Mouse (Mus musculus): ENCODE measurements around the gene Gm10376. TPM values are rescaled to one million over a fixed set of nuclear protein-coding genes. Genes with fewer than 3 reads are reported as not detected.
"Not testable (repeated sequence)": the region's sequence is repeated elsewhere in the genome, so short reads cannot be mapped to it uniquely, and the experiment has no call there.

Gene Gm10376
- polyA plus RNA-seq (2015; fragmentation: Nextera tagmentation; extraction: Ambion mirVana), result not detected in 2 replicates

GRCm38 (mm10) chr14:43015528-43015927 lies at the start of gene Gm10376:
TSS of gene Gm10376 (minus strand) at chr14:43015628.
- not testable (repeated sequence) for ATAC-seq; H3K27me3 ChIP-seq (ENCODE audit: control insufficient read depth, insufficient read depth, low read depth, low read length); H3K4me2 ChIP-seq (ENCODE audit: low read length); H3K36me3 ChIP-seq (ENCODE audit: control insufficient read depth, insufficient read depth, low read length); H3K27ac ChIP-seq (ENCODE audit: low read length); H3K9me3 ChIP-seq (replicated peaks; ENCODE audit: control insufficient read depth, low read length, poor library complexity, severe bottlenecking); H3K4me1 ChIP-seq (ENCODE audit: control insufficient read depth, insufficient read depth, low read length); H3K4me3 ChIP-seq (ENCODE audit: low read depth, low read length); H3K9ac ChIP-seq (ENCODE audit: low read depth, low read length)

GRCm38 (mm10) chr14:43060179-43060578 lies 44.8 kb upstream of the Gm10376 start:
- H3K4me1 ChIP-seq (ENCODE audit: control insufficient read depth, insufficient read depth, low read length); ATAC-seq; H3K4me2 ChIP-seq (ENCODE audit: low read length); H3K9me3 ChIP-seq (replicated peaks; ENCODE audit: control insufficient read depth, low read length, poor library complexity, severe bottlenecking); H3K36me3 ChIP-seq (ENCODE audit: control insufficient read depth, insufficient read depth, low read length); H3K4me3 ChIP-seq (ENCODE audit: low read depth, low read length); H3K9ac ChIP-seq (ENCODE audit: low read depth, low read length); H3K27me3 ChIP-seq (ENCODE audit: control insufficient read depth, insufficient read depth, low read depth, low read length); H3K27ac ChIP-seq (ENCODE audit: low read length): not testable (repeated sequence)
- WGBS, result 68% methylated on average over 4 of the region's 4 CpGs

- H3K27ac ChIP-seq (ENCODE audit: low read length); H3K36me3 ChIP-seq (ENCODE audit: control insufficient read depth, insufficient read depth, low read length); H3K4me2 ChIP-seq (ENCODE audit: low read length); H3K9ac ChIP-seq (ENCODE audit: low read depth, low read length); H3K4me3 ChIP-seq (ENCODE audit: low read depth, low read length); H3K4me1 ChIP-seq (ENCODE audit: control insufficient read depth, insufficient read depth, low read length); H3K27me3 ChIP-seq (ENCODE audit: control insufficient read depth, insufficient read depth, low read depth, low read length); ATAC-seq; H3K9me3 ChIP-seq (replicated peaks; ENCODE audit: control insufficient read depth, low read length, poor library complexity, severe bottlenecking): not testable (repeated sequence)
- WGBS, result 67% methylated on average over 3 of the region's 3 CpGs
Observed at GRCm38 (mm10) chr14:43058063-43058462, 42.6 kb upstream of the Gm10376 start.

- ATAC-seq; H3K4me2 ChIP-seq (ENCODE audit: low read length); H3K9me3 ChIP-seq (replicated peaks; ENCODE audit: control insufficient read depth, low read length, poor library complexity, severe bottlenecking); H3K27me3 ChIP-seq (ENCODE audit: control insufficient read depth, insufficient read depth, low read depth, low read length); H3K27ac ChIP-seq (ENCODE audit: low read length); H3K36me3 ChIP-seq (ENCODE audit: control insufficient read depth, insufficient read depth, low read length); H3K4me1 ChIP-seq (ENCODE audit: control insufficient read depth, insufficient read depth, low read length); H3K4me3 ChIP-seq (ENCODE audit: low read depth, low read length); H3K9ac ChIP-seq (ENCODE audit: low read depth, low read length): not testable (repeated sequence)
- WGBS, result 83% methylated on average over 1 of the region's 1 CpGs
Observed at GRCm38 (mm10) chr14:42993524-42993923, 21.9 kb downstream of the Gm10376 start, which contains the start of gene Gm8082. TSS of gene Gm8082 (minus strand) at chr14:42993624.

Other genes with a start within 250 kb of the Gm10376 start
- not detected in 2 replicates for gene Gm3015, start 246.8 kb downstream of the Gm10376 start, polyA plus RNA-seq (2015; fragmentation: Nextera tagmentation; extraction: Ambion mirVana)
- gene Gm10377, start 217.6 kb downstream of the Gm10376 start, polyA plus RNA-seq (2015; fragmentation: Nextera tagmentation; extraction: Ambion mirVana), result not detected in 2 replicates
- gene Gm21977, start 162.2 kb downstream of the Gm10376 start, polyA plus RNA-seq (2015; fragmentation: Nextera tagmentation; extraction: Ambion mirVana), result not detected in 2 replicates
- gene Gm8082, start 22.0 kb downstream of the Gm10376 start, polyA plus RNA-seq (2015; fragmentation: Nextera tagmentation; extraction: Ambion mirVana), result not detected in 2 replicates
- gene Gm8094, start 61.0 kb upstream of the Gm10376 start, polyA plus RNA-seq (2015; fragmentation: Nextera tagmentation; extraction: Ambion mirVana), result not detected in 2 replicates
- not detected in 2 replicates for gene Gm8104, start 85.0 kb upstream of the Gm10376 start, polyA plus RNA-seq (2015; fragmentation: Nextera tagmentation; extraction: Ambion mirVana)
- gene Gm7233, start 164.2 kb upstream of the Gm10376 start, polyA plus RNA-seq (2015; fragmentation: Nextera tagmentation; extraction: Ambion mirVana), result not detected in 2 replicates
- gene Gm8122, start 219.7 kb upstream of the Gm10376 start, polyA plus RNA-seq (2015; fragmentation: Nextera tagmentation; extraction: Ambion mirVana), result not detected in 2 replicates
- gene Gm8126, start 243.0 kb upstream of the Gm10376 start, polyA plus RNA-seq (2015; fragmentation: Nextera tagmentation; extraction: Ambion mirVana), result not detected in 2 replicates

All from midbrain, embryonic 16.5 days (tissue).